Mouse (Mus musculus) retina, adult 2 months (tissue): ENCODE data around the gene Cd3eap.

Experiments used
- DNase-seq: peaks from one replicate; pipeline ENCODE4 v3.0.0-alpha.2; 2012; ENCODE audit warnings: low read depth, low spot score

Cd3eap gene

DNA sequence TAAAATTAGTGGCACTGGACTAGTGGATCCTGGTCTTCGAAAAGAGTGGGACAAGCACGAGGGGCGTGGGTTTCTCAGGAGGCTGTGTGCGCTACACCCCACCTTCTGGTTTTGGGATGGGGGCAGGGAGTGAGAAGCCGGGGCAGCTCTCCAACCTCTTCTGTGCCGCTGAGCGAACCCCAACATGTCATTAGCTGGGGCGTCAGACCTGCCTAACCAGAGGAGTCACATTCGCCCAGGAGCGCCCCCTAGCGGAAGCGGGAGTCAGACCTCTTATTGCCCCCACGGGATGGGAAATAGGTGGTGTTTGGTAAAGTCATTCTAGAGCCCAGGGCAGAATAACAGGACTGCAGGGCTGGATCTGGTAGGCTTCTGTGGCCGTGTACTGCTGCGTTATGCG, 2.4 kb upstream of the Cd3eap start:
- no peak for DNase-seq

DNA sequence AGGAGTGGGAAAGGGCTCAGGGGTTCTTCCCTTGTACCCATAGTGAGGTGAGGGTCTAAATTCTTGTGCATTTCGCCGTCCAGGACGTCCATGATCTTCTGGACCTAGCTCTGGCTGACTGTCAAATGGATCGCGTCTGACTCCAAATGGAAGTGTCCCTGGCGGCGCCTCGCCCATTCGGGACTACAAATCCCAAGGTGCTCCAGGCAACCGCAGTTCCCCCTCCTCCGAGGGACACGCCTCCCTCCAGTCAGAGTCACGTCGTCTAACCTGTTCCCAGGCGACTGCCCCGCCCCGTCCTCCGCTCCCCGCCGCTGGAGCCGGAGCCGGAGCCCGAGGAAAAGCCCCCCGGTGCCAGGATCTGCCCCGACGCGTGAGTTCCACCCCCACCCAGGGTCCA, 1.7 kb upstream of the Cd3eap start:
- no peak for DNase-seq

DNA sequence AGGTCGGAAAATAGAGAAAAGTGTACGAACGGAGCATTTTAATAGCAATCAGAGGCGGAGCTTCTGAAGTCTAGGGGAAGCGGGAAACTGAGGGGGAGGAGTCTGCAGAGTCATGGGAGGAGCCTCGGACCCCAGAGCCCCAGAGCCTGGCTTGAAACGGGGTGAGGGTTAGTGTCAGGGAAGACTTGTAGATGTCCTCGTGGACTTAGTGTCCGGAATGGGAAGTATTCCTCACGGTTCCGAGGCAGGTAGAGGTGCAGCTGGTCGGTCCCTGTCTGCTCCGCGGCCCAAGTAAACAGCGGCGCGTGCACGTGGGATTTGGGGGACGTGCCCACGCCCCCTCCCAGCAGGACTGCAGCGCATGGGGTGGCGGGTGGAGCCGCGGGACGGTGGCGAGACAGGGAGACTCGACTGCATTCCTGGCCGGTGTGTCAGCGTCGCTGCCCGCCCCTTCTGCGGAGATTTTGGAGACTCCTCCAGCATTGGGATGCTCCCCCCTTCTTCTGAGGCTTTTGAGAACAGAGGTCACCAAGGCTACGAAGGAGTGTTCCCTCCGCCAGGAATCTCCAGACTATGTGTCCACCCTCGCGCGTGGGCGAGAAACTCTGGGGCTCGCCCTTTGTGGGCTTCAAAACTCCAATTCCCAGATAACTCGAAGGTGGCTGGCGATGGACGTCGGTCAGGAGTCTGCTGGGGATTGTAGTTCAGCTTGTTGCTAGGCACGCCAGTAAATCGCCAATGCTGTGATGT, 784 bp upstream of the Cd3eap start:
- DNase-seq, result no peak

DNA sequence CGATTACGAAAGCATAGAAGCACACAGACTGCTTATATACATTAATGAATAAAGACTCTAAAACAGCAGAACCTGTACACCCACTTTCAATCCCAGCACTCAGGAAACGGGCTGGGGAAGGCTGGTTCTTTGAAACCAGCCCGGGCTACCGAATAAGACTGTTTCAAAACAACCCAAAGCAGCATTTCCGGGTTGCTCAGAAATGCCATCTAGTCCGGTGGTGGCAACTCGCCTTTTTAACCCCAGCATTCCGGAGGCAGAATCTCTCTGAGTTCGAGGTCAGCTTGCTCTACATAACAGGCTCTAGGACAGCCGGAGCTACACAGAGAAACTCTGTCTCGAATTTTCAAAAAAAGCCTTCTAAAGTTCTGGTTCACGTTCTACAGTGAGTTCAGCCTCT, 649 bp downstream of the Cd3eap start:
- DNase-seq, result no peak

DNA sequence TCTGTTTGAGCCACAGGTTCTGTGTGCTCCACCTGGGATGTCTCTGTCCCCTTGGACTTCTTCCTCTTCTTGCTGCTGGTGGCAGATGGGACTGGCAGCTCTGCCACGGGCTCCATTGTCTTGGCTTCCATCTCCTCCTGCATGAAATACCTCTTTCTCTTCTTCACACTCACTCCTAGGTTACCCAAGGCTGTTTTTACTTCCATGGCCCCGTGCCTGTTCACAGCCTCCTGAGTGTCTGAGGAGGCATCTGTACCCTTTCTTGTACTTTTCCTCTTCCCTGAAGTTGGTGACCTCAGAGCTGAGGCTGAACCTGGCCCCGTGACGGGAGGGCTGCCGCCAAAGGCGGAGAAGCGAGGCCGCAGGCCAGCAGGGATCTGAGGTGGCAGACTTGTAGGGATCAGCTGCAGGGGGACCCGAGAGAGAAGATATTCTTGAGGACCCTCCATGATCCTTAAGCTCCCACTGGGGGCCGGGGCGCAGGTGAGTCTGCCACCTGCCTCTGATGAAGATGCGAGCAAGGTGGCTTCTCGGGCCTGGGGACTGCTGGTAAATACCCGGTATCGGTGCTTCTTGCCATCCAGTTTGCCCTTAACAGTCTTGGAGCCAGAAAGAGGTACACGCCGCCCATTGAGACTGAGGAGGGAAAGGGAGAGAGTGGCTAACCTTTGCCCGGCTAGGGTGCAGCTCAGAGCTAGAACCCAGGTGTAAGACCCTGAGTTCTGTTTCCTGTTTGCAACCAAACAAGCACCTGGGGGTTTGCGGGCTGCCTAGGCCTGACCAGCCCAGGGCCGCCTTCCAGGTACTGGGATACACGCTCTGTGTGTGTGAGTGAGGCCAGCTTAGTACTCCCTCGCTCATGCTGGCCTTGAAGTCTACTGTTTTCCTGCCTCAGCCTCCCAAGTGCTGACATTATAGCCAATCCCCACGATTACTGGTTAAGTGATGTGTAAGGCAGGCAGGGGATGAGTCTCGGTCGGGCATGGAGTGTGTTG, 1.6 kb downstream of the Cd3eap start:
- no peak for DNase-seq

DNA sequence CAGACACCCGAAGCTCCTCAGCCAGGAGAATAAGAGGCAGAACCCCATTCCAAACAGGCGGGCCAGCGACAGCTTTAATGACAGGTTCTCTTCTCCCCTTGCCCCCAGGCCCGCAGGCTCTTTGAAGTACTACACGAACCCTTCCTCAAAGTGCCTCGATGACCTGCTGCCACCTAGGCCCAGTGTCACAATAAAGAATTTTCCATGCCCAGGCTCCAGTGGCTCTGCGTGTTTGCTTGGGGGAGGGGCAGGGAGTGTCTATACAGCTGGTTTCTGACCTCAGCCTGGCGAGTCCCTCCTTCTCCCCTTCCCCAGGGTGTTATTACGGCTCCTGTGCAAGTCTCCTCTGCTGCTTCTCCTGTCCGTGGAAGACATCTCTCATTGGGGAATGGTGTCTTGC, 3.0 kb downstream of the Cd3eap start:
- no peak for DNase-seq

DNA sequence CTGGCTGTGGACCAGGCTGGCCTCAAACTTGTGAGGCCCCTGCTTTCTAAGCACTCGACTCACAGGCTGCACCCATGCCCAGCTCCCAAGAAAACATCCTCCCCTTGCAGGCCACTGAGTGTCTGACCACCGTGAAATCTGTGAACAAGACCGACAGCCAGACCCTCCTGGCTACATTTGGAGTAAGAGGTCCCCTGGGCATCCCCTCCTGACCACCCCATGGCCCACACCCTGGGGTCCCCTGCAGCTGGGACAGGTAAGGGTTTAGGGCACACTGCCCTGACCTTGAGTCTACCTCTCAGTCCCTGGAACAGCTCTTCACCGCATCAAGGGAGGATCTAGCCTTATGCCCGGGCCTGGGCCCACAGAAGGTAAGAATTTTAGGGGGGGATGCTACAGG, 4.3 kb downstream of the Cd3eap start:
- no peak for DNase-seq

DNA sequence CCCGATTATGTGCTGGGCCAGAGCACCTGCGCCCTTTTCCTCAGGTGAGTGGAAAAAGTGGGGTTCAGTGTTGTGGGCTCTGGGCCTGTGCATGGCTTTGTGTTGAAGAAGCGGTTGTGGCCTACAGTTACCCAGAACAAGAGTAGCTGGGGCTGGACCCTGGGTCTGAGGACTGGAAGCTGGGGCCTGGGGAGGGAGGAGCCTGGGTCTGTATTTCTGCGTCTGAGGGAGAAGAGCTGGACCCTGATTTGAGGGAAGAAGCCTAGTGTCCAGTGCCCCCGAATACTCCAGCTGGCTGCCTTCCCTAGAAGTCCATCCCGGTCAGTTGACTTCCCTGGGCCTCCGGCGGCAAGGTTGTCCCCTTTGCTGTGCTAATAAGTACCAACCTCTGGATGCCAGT, 9.1 kb downstream of the Cd3eap start:
- DNase-seq, result no peak

DNA sequence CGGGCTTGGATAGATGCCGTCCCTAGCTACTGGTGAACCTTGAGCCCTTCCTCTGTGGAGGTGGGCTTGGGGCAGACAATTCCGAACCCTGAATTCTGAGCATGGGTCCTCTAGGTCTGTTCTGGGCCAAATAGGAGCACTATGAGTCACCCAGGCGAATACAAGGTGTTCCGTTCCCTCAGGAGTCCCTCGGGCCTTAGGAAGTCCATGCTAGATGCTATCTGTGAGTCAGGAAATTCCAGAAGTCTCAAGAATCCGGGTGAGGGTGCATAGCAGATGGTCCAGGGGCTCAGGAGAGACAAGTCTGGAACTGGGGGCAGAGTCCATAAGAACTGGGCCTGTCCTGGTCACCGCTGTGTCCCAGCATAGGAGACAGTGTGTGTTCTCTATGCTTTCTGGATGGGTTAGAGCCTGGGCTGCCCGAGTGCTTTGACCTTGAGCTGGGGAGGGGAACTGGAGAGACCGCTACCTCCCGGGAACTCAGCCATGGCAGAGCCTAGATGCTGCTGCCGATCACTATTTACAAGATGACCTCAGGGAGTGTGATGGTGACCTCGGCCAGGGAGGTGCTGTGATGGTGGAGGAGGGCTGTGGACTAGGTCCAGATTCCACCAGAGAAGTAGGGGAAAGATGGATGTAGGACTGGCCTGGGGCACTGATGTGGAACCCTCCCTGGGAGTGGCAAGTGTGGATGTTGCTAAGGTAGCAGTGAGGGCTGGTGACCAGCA, 9.9 kb downstream of the Cd3eap start:
- DNase-seq, result no peak

DNA sequence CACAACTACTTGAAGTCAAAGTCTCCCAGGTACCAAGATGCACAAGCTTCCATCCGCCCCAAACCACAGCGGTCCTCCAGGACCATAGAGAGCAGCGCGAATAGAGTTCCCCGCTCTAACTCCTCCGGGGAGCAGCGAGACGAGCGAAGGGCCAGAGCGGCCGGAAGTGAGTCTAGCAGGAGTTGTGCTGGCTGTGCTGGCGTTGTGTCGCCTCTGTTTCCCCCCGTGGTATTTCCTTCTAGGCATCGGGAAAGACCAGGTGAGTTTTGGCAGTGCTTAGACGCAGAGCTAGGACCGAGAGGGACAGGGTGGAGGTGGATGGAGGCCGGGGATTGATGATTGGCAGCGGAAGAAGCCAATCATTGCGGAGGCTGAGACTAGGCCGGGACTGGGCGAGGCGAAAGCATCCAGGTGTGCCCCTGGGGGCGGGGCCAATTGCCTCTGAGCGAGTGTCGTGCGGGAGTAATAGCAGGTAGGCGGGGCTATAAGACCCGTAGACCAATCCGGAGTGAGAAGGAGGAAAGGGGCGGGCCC, 14.3 kb downstream of the Cd3eap start:
- peak; percentile 98 for DNase-seq

DNA sequence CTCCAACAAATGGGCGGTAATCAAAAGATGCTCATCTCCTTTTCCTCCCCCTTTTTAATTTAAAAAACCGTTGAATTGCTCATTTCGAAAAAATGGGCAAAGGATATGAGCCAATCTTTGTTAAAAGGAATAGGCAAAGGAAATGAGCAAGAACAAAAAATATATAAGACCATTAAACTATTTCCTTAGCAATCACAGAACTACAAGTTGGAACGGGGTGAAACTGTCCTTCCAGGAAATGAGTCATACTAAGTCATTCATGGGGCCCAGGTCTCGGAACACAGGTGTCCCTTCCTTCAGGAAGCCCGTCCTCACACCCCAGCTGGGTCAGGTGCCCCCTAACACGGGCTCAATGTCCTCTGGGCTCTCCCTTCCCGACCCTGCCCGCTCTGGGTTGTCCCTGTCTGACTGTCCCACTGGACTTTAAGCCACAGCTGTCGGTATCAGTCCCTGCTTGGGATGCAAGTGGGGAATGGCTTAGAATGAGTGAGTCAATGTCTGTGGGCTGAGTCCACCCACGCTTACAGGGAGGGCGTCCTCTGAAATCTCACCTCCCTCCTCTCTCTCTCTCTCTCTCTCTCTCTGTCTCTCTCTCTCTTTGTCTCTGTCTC, 14.9 kb downstream of the Cd3eap start, which contains the start of gene Ercc1:
Gene Ercc1, plus strand, starts transcription at position 542 of the 611 bp plus-strand sequence.
- no peak for DNase-seq

DNA sequence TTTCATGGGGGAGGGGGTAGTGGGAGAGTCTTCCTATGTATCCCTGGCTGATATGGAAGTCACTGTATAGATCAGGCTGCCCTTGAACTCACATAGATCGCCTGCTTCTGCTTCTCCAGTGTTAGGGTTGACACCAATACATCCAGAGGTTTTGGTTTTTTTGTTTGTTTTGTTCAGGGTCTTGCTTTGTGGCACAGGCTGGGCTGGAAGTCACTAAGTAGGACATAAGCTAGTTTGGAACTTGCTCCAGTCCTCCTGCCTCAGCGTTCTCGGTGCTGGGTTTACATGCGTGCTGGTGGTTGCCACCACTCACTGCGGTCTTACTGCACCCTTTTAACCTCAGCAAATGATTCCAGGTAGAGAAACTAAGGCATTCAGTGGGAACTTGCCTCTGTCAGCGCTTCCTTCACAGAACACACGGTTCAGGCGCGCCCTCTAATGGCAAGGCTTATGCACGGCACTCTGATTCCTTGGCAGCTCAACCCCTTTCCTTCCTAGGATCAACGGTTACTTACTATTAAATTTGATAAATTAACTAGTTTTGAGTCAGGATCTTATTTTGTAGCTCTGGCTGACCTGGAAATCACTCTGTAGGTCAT, 16.0 kb downstream of the Cd3eap start:
- peak; percentile 63 for DNase-seq

DNA sequence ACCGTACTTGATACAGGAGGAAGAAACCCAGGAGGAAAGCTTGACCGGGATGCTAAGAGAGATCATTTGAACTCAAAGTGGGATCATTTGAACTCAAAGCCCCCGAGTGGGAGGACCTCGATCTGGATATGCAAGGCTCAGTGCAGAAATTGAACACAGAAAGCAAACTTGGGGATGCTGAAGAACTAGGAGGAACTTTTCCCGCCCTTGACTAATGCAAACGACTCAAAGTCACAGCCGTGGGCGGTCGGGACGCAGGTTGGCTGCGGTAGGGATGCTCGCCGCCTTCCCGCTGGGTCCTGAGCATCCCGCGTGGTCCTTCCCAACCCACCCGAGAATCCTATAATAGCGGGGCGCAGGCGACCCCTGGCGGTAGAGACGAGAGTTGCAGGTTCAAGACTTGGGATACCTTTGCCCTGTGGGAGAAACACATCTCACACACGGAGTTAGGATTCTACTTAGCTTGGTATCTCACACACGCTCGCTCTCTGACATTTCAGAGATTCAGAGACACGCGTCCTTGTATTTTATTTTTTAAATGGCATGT, 16.7 kb downstream of the Cd3eap start:
- DNase-seq, result peak; percentile 82

DNA sequence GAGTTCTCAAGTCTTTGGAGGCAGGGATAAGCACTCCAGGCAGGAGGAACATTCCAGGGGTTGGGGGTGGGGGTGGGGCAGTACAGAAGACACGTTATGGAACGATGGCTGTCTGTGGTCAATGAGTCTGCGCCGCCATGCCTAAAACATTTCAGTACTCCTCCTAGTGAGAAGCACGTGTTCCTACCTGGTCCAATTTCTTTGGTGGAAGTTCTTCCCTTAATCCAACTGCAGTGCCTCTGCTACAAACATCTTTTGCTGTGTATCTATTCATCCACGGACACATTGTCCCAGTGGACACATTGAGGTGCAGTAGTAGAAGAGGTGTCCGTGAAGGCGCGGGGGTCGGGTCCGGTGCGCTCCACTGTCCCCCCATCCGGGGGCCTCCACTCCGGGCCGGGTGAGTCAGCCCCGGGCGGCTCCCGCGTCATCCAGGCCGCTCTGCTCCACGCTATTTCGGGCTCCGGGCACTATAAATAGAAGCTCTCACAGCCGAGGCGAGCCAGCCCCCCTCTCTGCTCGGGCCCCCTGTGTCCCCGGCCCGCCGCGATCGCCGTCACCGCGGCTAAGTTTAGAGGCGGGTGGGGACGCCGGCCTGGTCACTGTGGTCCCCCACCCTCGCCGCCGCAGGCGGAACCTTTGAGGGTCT, 17.4 kb downstream of the Cd3eap start:
- DNase-seq, result peak; percentile 47

DNA sequence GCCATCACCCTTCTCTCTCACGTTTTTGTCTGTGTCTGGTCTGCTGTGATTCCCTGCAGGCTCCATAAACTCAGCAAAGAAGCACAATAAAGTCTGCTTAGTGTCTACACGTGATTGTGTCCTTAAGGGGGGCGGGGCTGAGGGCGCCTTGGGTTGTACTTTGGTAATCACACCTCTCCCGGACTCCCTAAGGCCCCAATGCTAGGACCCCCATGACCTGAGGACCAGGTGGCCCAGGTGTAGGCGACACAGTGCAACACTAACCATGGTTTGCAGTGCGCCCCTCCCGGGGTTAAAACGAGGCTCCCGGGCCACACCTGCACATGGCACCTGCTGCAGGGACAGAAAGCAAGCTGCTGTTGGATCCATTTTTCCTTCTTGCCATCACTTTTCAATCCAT, 18.0 kb downstream of the Cd3eap start:
- no peak for DNase-seq

DNA sequence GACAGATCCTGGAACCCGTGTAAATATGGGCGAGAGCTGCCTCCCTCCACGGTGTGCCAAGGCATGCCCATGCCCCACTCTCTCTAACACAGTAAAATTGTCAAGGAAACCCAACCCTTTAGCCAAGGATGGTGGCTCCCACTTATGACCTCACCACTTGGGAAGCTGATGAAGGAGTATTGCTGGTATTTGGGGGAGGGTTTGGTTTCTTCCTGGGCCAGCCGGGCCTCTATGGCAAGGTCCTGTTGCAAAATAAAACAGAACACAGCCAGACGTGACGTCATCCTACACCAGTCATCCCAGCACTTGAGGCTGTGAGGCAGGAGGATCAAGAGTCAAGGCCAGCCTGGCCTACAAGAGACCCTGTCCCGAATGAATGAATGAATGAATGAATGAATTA, 20.7 kb downstream of the Cd3eap start:
- DNase-seq, result no peak

DNA sequence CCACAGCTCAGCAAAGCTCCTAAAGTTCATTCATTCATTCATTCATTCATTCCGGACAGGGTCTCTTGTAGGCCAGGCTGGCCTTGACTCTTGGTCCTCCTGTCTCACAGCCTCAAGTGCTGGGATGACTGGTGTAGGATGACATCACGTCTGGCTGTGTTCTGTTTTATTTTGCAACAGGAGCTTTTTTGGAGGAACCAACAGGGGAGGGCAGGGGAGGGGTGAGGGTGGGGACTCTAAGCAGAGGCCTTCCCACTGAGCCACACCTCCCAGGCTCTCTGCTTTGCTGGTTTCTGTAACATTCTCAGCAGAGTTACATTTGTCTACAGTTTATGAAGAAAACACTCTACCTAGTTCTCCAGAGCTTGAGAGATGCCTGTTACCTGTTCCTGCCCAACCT, 21.2 kb downstream of the Cd3eap start:
- no peak for DNase-seq

DNA sequence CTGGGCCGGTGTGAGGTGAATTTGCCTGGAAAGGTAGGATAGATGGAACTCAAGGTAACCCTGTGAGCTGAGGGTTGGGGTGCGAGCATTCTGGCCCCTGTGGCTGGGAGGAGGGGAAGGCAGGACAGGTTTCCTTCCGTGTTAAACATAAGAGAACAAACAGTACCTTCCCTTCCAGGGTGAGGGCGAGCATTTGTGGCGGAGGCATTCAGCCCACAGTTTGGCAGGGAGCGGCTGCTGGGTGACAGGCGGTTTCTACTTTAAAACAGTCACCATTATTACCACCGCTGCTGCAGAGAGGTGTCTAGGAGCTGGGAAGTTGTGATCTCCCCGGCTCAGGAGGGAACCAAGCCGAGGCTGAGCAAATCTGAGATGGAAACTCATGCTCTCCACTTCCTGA, 22.2 kb downstream of the Cd3eap start:
- no peak for DNase-seq

DNA sequence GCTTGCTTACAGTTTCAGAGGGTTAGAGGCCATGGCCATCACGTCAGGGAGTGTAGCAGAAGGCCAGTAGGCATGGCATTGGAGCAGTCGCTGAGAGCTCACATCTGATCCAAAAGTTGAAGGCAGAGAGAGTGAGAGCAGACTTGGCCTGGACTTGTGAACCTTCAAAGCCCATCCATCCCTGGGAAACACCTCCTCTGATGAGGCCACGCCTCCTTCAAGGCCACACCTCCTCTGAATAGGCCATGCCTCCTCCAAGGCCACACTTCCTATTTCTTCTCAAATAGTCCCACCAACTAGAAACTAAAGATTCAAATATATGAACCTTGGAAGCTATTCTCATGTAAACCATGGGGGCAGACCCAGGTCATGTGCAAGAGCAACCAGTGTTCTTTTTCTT, 23.7 kb downstream of the Cd3eap start:
- DNase-seq, result no peak

DNA sequence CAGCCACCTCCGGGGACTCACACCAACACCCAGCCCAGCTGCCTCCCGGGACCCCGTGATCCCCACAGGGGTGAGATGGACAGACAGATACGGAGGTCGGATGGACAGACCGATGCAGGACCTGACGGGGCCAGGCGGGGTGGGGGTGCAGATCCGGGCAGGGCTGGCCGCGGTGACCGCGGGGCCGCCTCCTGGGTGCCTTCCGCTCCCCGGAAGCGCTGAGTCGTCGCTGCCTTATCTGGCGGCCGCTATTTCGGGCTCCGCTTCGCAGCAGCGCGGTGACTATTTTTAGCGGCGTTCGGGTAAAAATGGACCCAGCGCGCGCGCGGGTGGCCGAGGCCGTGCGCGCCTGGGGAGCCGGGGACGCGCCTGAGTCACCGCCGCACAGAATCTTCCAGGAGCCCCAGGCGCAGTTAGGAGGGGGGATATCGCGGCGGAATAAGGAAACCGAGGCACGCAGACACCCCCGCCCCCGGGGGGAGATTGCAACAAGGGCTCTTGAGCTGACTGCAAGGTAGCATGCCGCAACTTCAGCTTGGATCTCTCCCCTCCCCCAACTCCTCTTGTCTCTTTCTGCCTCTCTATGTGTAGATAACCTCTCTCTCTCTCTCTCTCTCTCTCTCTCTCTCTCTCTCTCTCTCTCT, 26.5 kb downstream of the Cd3eap start:
- DNase-seq, result peak; percentile 74
